Mouse (Mus musculus): ENCODE measurements around the gene Mtus2.

DNA sequence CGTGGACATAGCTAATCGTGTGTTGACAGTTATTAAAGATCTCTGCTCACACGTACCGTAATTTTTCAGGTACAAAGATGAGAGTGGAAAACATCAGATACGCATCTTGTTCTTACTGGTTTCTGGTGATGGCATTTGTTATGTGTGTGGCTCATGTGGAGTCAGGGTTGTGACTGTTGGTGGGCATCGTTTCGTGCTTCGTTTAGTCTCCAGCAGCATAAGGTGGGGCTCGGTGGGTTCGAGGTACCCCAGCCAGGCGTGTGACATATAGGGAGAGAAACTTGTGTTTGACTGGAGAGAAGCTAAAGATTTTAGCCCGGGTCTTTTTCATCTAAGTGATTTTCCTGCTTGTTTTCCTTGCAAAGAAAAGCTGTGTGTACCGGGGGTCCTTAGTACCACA, 1.4 kb downstream of the Mtus2 start:
- TF ChIP-seq CTCF (IDR thresholded peaks at IDR 0.05; ENCODE audit: low read depth) (no peak), EP300 (IDR thresholded peaks at IDR 0.05; ENCODE audit: low read depth) (no peak)

Data from liver, postnatal 0 days (tissue).